Mouse (Mus musculus): ENCODE measurements at regions not wholly inside any gene's neighbourhood (a gene's known extent, or its start where the extent isn't known, plus 50 kb on each side); places are given as distances from the start of the nearest gene placed in this dataset.

DNA sequence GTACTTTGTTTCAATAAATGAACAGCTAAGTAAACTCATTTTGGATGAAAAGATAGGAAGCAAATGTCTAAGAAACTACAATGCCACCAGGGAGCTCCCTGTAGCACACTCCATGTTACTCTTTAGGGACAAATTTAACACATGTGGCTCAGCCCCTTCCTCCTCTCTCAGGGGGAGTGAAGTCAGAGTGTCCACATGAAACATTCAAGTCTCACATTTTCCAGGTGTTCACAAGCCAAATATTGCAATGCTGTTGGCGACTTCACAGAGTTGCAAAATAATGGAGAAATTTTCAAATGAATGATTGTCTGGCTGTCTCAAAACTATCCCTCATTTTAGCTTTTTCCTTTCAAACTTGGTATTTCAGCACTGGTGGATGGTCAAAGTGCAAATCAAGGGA is 564.1 kb upstream of the Zeb2 start:
- no peak overlapping the region for H3K4me2 ChIP-seq (ENCODE audit: low read depth)
- H3K79me2 ChIP-seq (ENCODE audit: control insufficient read depth, insufficient read depth): no peaks in the 10 kb centered on the region
- no peaks in the 10 kb centered on the region for H3K27me3 ChIP-seq (ENCODE audit: control insufficient read depth, insufficient read depth, insufficient read length)
- no peak for TF ChIP-seq CEBPB (IDR thresholded peaks at IDR 0.05; ENCODE audit: insufficient read depth, poor library complexity, severe bottlenecking)
- no peak overlapping the region for H3ac ChIP-seq (ENCODE audit: control insufficient read depth, insufficient read length)
- no peak overlapping the region for H3K4me3 ChIP-seq
- no peaks in the 10 kb centered on the region for H3K36me3 ChIP-seq (ENCODE audit: control insufficient read depth, insufficient read depth)

DNA sequence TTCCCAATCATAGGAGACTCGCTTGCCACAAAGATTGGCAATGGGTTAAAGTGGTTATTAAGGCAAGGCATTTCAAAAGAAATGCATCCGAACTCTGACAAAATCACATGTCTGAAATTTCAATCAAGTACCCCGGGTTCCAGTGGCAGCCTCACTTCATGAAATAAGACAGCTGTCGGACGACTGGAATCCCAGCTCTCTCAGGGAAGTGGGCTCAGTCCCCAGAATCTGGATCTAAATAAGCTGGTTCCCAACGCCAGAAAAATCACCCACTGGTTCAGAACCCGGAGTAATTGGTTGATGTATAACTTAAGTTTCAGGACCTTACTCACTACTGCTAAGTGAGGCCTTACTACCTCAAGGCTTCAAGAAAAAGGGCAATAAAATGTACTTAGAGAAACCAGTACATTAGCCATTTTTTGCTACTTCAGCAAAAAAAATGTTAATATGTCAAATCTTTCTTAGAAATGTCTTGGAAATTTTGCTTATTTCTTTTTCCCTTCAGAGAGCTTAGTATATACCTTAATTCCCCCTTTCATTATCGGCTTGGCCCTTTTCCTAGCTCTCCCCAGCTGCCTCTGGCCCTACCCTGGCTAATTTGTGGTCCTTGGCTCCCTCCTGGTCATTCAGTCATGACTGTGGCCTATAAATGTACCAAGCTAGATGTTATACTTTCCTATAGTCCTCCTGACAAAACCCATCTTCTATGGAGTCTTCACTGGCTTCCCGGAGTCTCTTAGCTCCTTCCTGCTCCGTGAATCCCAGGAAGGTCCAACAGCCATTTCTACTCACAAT is 562.1 kb upstream of the Zeb2 start:
- H3ac ChIP-seq (ENCODE audit: control insufficient read depth, insufficient read length): no peak overlapping the region
- H3K4me2 ChIP-seq (ENCODE audit: low read depth): no peak overlapping the region
- TF ChIP-seq POLR2AphosphoS2 (IDR thresholded peaks at IDR 0.05; ENCODE audit: insufficient read length, low read depth) (no peak), MYOG (IDR thresholded peaks at IDR 0.05; ENCODE audit: control insufficient read depth in 1 of 3, insufficient read depth in 1 of 3, insufficient read length in 2 of 3, low read depth in 2 of 3) (no peak)
- no peaks in the 10 kb centered on the region for H3K27me3 ChIP-seq (ENCODE audit: control insufficient read depth, insufficient read depth, insufficient read length)
- H3K36me3 ChIP-seq (ENCODE audit: control insufficient read depth, insufficient read depth): no peaks in the 10 kb centered on the region
- H3K79me2 ChIP-seq (ENCODE audit: control insufficient read depth, insufficient read depth): no peaks in the 10 kb centered on the region
- no peak overlapping the region for H3K4me3 ChIP-seq

GRCm38 (mm10) chr2:45678685-45679084 is 561.5 kb upstream of the Zeb2 start:
- Histone ChIP-seq H3K79me2 (ENCODE audit: control insufficient read depth, insufficient read depth) (no peaks in the 10 kb centered on the region), H3K4me2 (ENCODE audit: low read depth) (no peak overlapping the region), H3ac (ENCODE audit: control insufficient read depth, insufficient read length) (no peak overlapping the region), H3K27me3 (ENCODE audit: control insufficient read depth, insufficient read depth, insufficient read length) (no peaks in the 10 kb centered on the region), H3K4me3 (no peak overlapping the region), H3K36me3 (ENCODE audit: control insufficient read depth, insufficient read depth) (no peaks in the 10 kb centered on the region)
- TF ChIP-seq CEBPB (IDR thresholded peaks at IDR 0.05; ENCODE audit: insufficient read depth, poor library complexity, severe bottlenecking): no peak
- TF ChIP-seq E2F4 (IDR thresholded peaks at IDR 0.05; ENCODE audit: insufficient read depth): no peak
- no peak for TF ChIP-seq MAX (IDR thresholded peaks at IDR 0.05; ENCODE audit: low read depth)
- no peak for TF ChIP-seq POLR2AphosphoS2 (IDR thresholded peaks at IDR 0.05; ENCODE audit: insufficient read length, low read depth)
- no peak for TF ChIP-seq POLR2A (IDR thresholded peaks at IDR 0.05; ENCODE audit: insufficient read length, low read depth)
- TF ChIP-seq TCF12 (IDR thresholded peaks at IDR 0.05; ENCODE audit: insufficient read depth, poor library complexity, severe bottlenecking): no peak
- no peak for TF ChIP-seq SRF (IDR thresholded peaks at IDR 0.05; ENCODE audit: control insufficient read depth, insufficient read length, low read depth)
- no peak for TF ChIP-seq REST (IDR thresholded peaks at IDR 0.05; ENCODE audit: insufficient read depth, insufficient read length)
- no peak for TF ChIP-seq MYOG (IDR thresholded peaks at IDR 0.05; ENCODE audit: control insufficient read depth in 1 of 3, insufficient read depth in 1 of 3, insufficient read length in 2 of 3, low read depth in 2 of 3)
- TF ChIP-seq TCF3 (IDR thresholded peaks at IDR 0.05; ENCODE audit: insufficient read length, low read depth): no peak
- TF ChIP-seq USF1 (IDR thresholded peaks at IDR 0.05; ENCODE audit: low read depth): no peak
- TF ChIP-seq MYOD1 (IDR thresholded peaks at IDR 0.05; ENCODE audit: control insufficient read depth in 1 of 3, insufficient read length in 2 of 3, low read depth in 2 of 3): no peak

DNA sequence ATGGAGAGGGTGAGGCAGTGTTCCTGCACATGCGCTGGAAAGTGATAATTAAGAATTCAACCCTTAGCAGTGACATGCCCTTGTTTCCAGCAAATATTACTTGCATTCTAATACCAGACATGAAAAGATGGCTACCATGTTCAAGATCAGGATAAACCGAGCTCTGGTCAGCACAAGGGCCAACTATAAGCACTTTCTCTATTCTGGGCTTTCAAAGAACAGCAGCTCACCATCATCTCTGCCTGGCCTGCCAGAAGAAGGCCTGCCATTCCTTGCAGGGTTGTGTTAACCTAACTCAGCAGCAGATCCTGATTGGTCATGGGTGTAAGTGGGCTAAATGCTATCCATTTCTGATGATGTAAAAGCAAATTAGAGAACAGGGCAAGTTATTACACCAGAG is 558.6 kb upstream of the Zeb2 start:
- no peak for TF ChIP-seq TCF3 (IDR thresholded peaks at IDR 0.05; ENCODE audit: insufficient read length, low read depth)
- TF ChIP-seq REST (IDR thresholded peaks at IDR 0.05; ENCODE audit: insufficient read depth, insufficient read length): no peak
- TF ChIP-seq TCF12 (IDR thresholded peaks at IDR 0.05; ENCODE audit: insufficient read depth, poor library complexity, severe bottlenecking): no peak
- no peak for TF ChIP-seq MAX (IDR thresholded peaks at IDR 0.05; ENCODE audit: low read depth)
- TF ChIP-seq CEBPB (IDR thresholded peaks at IDR 0.05; ENCODE audit: insufficient read depth, poor library complexity, severe bottlenecking): no peak
- TF ChIP-seq POLR2AphosphoS2 (IDR thresholded peaks at IDR 0.05; ENCODE audit: insufficient read length, low read depth): no peak
- no peak for TF ChIP-seq MYOD1 (IDR thresholded peaks at IDR 0.05; ENCODE audit: control insufficient read depth in 1 of 3, insufficient read length in 2 of 3, low read depth in 2 of 3)
- TF ChIP-seq USF1 (IDR thresholded peaks at IDR 0.05; ENCODE audit: low read depth): no peak
- no peak for TF ChIP-seq POLR2A (IDR thresholded peaks at IDR 0.05; ENCODE audit: insufficient read length, low read depth)
- no peak for TF ChIP-seq E2F4 (IDR thresholded peaks at IDR 0.05; ENCODE audit: insufficient read depth)
- TF ChIP-seq MYOG (IDR thresholded peaks at IDR 0.05; ENCODE audit: control insufficient read depth in 1 of 3, insufficient read depth in 1 of 3, insufficient read length in 2 of 3, low read depth in 2 of 3): no peak
- no peak for TF ChIP-seq SRF (IDR thresholded peaks at IDR 0.05; ENCODE audit: control insufficient read depth, insufficient read length, low read depth)
- Histone ChIP-seq H3K4me2 (ENCODE audit: low read depth) (no peak overlapping the region), H3K36me3 (ENCODE audit: control insufficient read depth, insufficient read depth) (no peaks in the 10 kb centered on the region), H3K79me2 (ENCODE audit: control insufficient read depth, insufficient read depth) (no peaks in the 10 kb centered on the region), H3ac (ENCODE audit: control insufficient read depth, insufficient read length) (no peak overlapping the region), H3K27me3 (ENCODE audit: control insufficient read depth, insufficient read depth, insufficient read length) (no peaks in the 10 kb centered on the region), H3K4me3 (no peak overlapping the region)

GRCm38 (mm10) chr2:45656011-45656410 is 538.8 kb upstream of the Zeb2 start:
- H3K4me3 ChIP-seq: no peak overlapping the region
- H3K4me2 ChIP-seq (ENCODE audit: low read depth): peak overlapping the region; percentile 20
- no peaks in the 10 kb centered on the region for H3K36me3 ChIP-seq (ENCODE audit: control insufficient read depth, insufficient read depth)
- TF ChIP-seq MAX (IDR thresholded peaks at IDR 0.05; ENCODE audit: low read depth) (no peak), POLR2A (IDR thresholded peaks at IDR 0.05; ENCODE audit: insufficient read length, low read depth) (no peak), CEBPB (IDR thresholded peaks at IDR 0.05; ENCODE audit: insufficient read depth, poor library complexity, severe bottlenecking) (peak; percentile 38; the same call in 1 of the 2 replicates), USF1 (IDR thresholded peaks at IDR 0.05; ENCODE audit: low read depth) (no peak), REST (IDR thresholded peaks at IDR 0.05; ENCODE audit: insufficient read depth, insufficient read length) (no peak), MYOD1 (IDR thresholded peaks at IDR 0.05; ENCODE audit: control insufficient read depth in 1 of 3, insufficient read length in 2 of 3, low read depth in 2 of 3) (peak in 1 of 3 experiments; percentile 1), POLR2AphosphoS2 (IDR thresholded peaks at IDR 0.05; ENCODE audit: insufficient read length, low read depth) (no peak), TCF3 (IDR thresholded peaks at IDR 0.05; ENCODE audit: insufficient read length, low read depth) (no peak), E2F4 (IDR thresholded peaks at IDR 0.05; ENCODE audit: insufficient read depth) (no peak), SRF (IDR thresholded peaks at IDR 0.05; ENCODE audit: control insufficient read depth, insufficient read length, low read depth) (peak; percentile 35)
- H3K79me2 ChIP-seq (ENCODE audit: control insufficient read depth, insufficient read depth): no peaks in the 10 kb centered on the region
- no peak overlapping the region for H3ac ChIP-seq (ENCODE audit: control insufficient read depth, insufficient read length)
- H3K27me3 ChIP-seq (ENCODE audit: control insufficient read depth, insufficient read depth, insufficient read length): no peaks in the 10 kb centered on the region
